In the genomic region with DNA sequence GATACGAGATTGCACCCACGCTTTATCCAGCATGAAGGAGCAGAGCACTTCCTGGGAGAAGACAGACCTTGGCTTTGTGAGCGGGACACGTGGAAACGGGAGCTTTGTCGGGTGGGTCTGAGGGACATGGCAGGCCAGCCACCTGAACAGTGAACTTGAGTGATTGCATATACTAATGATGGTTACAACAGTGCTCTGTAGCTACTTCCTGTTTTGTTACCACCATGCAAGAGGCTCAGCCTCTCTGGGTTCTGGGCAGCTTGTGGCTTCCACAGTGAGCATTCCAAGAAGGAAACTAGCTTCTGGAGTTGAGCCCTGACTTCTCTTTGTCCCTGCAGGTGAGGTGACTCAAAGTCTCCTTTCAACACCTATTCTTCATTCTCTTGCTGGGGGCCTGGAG, we compare ENCODE assay signal across 13 mouse cellular contexts.
"Had no signal": no experiment of that assay in that cellular context is flagged by ENCODE, and none has a peak within 500 bp of the region (broad histone marks: within the 10 kb centered on the region; RNA-seq: fewer than 3 reads in every experiment).

No protein-coding gene starts in this region.

- H3K9me3 ChIP-seq: lung, embryonic 15.5 days had no signal

- H3K4me1 ChIP-seq: kidney, embryonic 15.5 days; liver, embryonic 12.5 days; lung, embryonic 15.5 days had no signal

- H3K27ac ChIP-seq: kidney, embryonic 15.5 days; left cerebral cortex, adult 2 months; limb, embryonic 15.5 days; liver, embryonic 12.5 days; lung, embryonic 15.5 days; macrophage had no signal

- H3K4me2 ChIP-seq: kidney, embryonic 15.5 days; limb, embryonic 15.5 days; liver, embryonic 12.5 days; lung, embryonic 15.5 days; neural tube, embryonic 12.5 days had no signal

- H3K9ac ChIP-seq: kidney, embryonic 15.5 days; limb, embryonic 15.5 days; liver, embryonic 12.5 days; lung, embryonic 15.5 days; neural tube, embryonic 12.5 days had no signal

- DNase-seq: kidney, adult 2 months; lung, postnatal 14 days; midbrain, embryonic 14.5 days; right cerebral cortex, adult 18-20 months; right cerebral cortex, postnatal 25 days; thymus, postnatal 4 days had no signal

- H3K27me3 ChIP-seq: kidney, embryonic 15.5 days; liver, embryonic 12.5 days; lung, embryonic 15.5 days; neural tube, embryonic 12.5 days had no signal

- H3K36me3 ChIP-seq: kidney, embryonic 15.5 days; limb, embryonic 15.5 days; liver, embryonic 12.5 days; lung, embryonic 15.5 days; neural tube, embryonic 12.5 days had no signal

- H3K4me3 ChIP-seq: kidney, embryonic 15.5 days; left cerebral cortex, adult 2 months; limb, embryonic 15.5 days; liver, embryonic 12.5 days; lung, embryonic 15.5 days; neural tube, embryonic 12.5 days had no signal

- ATAC-seq: liver, embryonic 12.5 days had no signal
